Mouse (Mus musculus): ENCODE results near the gene Sp3. TPM values are rescaled to one million over a fixed set of nuclear protein-coding genes. Genes with fewer than 3 reads are reported as not detected.

Sp3 gene
- total and polyA plus RNA-seq, 3 experiments, result 10.9 to 130 (median 129) TPM

DNA sequence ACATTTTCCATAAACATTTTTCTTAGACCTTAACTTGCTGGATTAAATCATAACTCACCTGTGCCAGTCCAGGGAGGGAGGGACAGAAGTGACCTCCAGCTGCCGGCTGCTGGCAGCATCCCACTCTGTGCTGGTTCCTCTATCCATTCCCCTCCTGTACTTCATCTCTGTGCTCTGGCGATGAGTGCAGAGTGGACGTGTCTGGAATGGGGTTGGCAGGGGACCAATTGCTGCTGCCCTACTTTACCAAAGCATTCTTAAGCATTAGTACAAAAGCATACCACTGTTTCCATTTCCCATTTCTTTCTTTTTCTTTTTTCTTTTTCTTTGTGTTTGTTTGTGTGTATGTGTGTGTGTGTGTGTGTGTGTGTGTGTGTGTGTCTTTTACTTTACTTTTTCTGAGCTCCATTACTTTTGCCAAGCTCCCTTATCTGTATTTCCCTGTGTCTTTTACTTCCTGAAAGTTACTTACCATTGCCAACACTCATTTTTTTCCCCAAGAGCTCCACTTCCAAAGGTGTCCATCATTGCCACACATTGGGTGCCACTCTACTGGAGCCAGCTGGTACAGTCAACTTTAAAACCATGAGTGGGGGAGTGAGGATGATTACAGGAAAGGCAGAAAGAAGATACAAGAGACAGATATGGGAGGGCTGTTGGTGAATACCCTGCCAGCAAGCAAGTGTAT is 82.0 kb downstream of the Sp3 start:
- no peaks in the 10 kb centered on the region for H3K36me3 ChIP-seq (replicated peaks)
- TF ChIP-seq CTCF (IDR thresholded peaks at IDR 0.05; ENCODE audit: low read depth, low read length) (no peak), TAL1 (conservative IDR thresholded peaks at IDR 0.05; ENCODE audit: low read depth, low read length) (no peak), GATA2 (IDR thresholded peaks at IDR 0.05; ENCODE audit: borderline replicate concordance, low read depth, low read length) (no peak), GATA1 (IDR thresholded peaks at IDR 0.05; ENCODE audit: borderline replicate concordance, low read length) (no peak), POLR2AphosphoS5 (IDR thresholded peaks at IDR 0.05; ENCODE audit: insufficient replicate concordance, low read depth, low read length) (no peak)
- ATAC-seq (ENCODE audit: extremely low read depth, insufficient number of reproducible peaks, low FRiP score, poor library complexity, severe bottlenecking), result no peak

DNA sequence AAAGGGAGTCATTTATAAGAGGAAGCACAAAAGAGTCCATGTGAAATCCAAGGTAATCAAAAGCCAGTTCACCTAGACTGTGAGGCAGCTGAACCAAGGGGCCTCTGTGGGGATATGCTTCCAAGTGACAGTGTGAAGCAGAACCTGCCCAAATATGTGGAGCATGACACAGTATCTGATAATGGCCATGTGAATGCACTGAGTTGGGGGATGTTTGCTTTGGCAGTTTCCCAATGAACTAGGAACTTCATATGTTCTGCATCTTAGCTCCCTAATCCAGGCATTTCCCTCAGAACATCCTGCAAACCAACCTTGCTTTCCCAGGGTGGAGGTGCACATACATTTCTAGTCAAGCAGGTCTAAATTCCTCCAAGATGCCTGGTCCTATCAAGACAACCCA is 90.4 kb downstream of the Sp3 start:
- Histone ChIP-seq H3K27me3 (ENCODE audit: insufficient read depth, low read length) (peaks cover 6% of the 10 kb centered on the region), H3K4me3 (ENCODE audit: low read depth, low read length) (no peak overlapping the region), H3K4me1 (ENCODE audit: insufficient read depth, low read depth, low read length) (no peaks in the 10 kb centered on the region), H3K9me3 (replicated peaks) (no peaks in the 10 kb centered on the region), H3K36me3 (replicated peaks) (no peaks in the 10 kb centered on the region)
- ATAC-seq (ENCODE audit: extremely low read depth, insufficient number of reproducible peaks, low FRiP score, poor library complexity, severe bottlenecking) (no peak), DNase-seq (ENCODE audit: low spot score) (no peak)
- TF ChIP-seq GATA1 (IDR thresholded peaks at IDR 0.05; ENCODE audit: borderline replicate concordance, low read length) (no peak), POLR2AphosphoS5 (IDR thresholded peaks at IDR 0.05; ENCODE audit: insufficient replicate concordance, low read depth, low read length) (no peak), CTCF (IDR thresholded peaks at IDR 0.05; ENCODE audit: low read depth, low read length) (no peak), GATA2 (IDR thresholded peaks at IDR 0.05; ENCODE audit: borderline replicate concordance, low read depth, low read length) (no peak)

More for the DNA sequence above, 82.0 kb downstream of the Sp3 start:
- H3K4me1 ChIP-seq (ENCODE audit: insufficient read depth, low read depth, low read length), result no peaks in the 10 kb centered on the region
- H3K27me3 ChIP-seq (ENCODE audit: insufficient read depth, low read length), result peaks cover 11% of the 10 kb centered on the region
- H3K4me3 ChIP-seq (ENCODE audit: low read depth, low read length), result no peak overlapping the region
- no peaks in the 10 kb centered on the region; the same call in 1 of the 2 replicates for H3K9me3 ChIP-seq (replicated peaks)
- no peak for DNase-seq (ENCODE audit: low spot score)

Other genes starting within 250 kb of the Sp3 start
- gene Gm11084, start 6.3 kb upstream of the Sp3 start, total RNA-seq (2014; fragmentation: Nextera tagmentation), result not detected in 2 replicates
- gene Gm11084, start 6.3 kb upstream of the Sp3 start, total RNA-seq (2017), result not detected in 2 replicates
- gene Gm11084, start 6.3 kb upstream of the Sp3 start, polyA plus RNA-seq (2012), result not detected in 2 replicates
- 180 and 192 TPM in 2 replicates for gene Ola1, start 238.5 kb upstream of the Sp3 start, total RNA-seq (2014; fragmentation: Nextera tagmentation)
- 108 and 124 TPM in 2 replicates for gene Ola1, start 238.5 kb upstream of the Sp3 start, total RNA-seq (2017)
- gene Ola1, start 238.5 kb upstream of the Sp3 start, polyA plus RNA-seq (2012), result 47.1 and 59.0 TPM in 2 replicates

Measured in G1E (cell line).